Mouse (Mus musculus) liver, adult 2 months (tissue): ENCODE results near the gene S100a9.

Experiments
- CTCF ChIP-seq: fragments of 200-500 bp; IDR thresholded peaks from 2 replicates; pipeline ENCODE4 v1.5.1; 2011; ENCODE audit warnings: low read depth, low read length, control low read depth
- POLR2A ChIP-seq: fragments of 200-500 bp; IDR thresholded peaks from 2 replicates; pipeline ENCODE4 v1.6.1; 2011; ENCODE audit warnings: low read length, control low read depth; ENCODE audit not compliant: insufficient read depth; ENCODE audit errors: extremely low read depth

DNA sequence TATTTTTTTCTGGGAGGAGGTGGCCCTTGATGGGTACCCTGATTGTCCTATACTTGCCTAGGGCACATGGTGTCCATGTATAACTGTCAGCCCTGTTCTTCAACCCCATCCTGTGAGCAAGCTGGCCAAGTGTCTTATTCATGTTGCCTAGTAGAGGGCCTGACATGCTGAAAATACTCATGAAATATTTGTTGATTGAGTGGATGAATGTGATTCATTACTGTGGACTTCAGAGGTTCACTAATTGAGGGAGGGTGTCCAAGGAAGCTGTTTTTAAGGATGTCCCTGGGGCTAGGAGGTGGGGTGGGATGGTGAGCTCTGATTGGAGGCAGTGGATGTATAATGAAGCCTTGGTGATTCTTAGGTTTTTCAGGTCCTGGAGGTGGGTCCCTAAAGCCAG is 41.8 kb downstream of the S100a9 start, which contains the start of gene S100a7a:
- TF ChIP-seq POLR2A: no peak
- TF ChIP-seq CTCF: no peak
